Mouse (Mus musculus) kidney, adult 8-10 months (tissue): ENCODE data around the gene Gm5640.
"Not testable (repeated sequence)": the region's sequence is repeated elsewhere in the genome, so short reads cannot be mapped to it uniquely, and the experiment has no call there.

Source experiments
- DNase-seq, 2 experiments: peaks; one replicate each; pipeline ENCODE4 v3.0.0; 2022

The Gm5640 gene

GRCm38 (mm10) chrX:74645466-74646323, at the start of gene Gm5640:
Gm5640 (minus strand) TSS chrX:74645635.
- not testable (repeated sequence) for DNase-seq

- DNase-seq, result not testable (repeated sequence)
These were observed 958 bp upstream of the Gm5640 start for GRCm38 (mm10) chrX:74646393-74646792.

- no peak for DNase-seq
These were observed 53.1 kb downstream of the Gm5640 start, which contains the start of gene Olfr1325 for GRCm38 (mm10) chrX:74592379-74592778. Olfr1325 (plus strand) TSS chrX:74592679.
